Mouse (Mus musculus) heart, postnatal 0 days (tissue): ENCODE data around the gene Aldh1l1.

Experiments
- CTCF ChIP-seq: IDR thresholded peaks from 2 replicates; pipeline ENCODE4 v1.5.1; 2016; ENCODE audit warnings: antibody characterized with exemption, control low read depth, low read depth
- EP300 ChIP-seq: IDR thresholded peaks from 2 replicates; pipeline ENCODE4 v1.6.1; 2016; ENCODE audit warnings: antibody characterized with exemption, low read depth

- TF ChIP-seq CTCF (no peak), EP300 (no peak)
These were observed 2.0 kb upstream of the Aldh1l1 start for GRCm38 (mm10) chr6:90484249-90484648.
